Mouse (Mus musculus): ENCODE results near the gene Tmco3.

- TF ChIP-seq EP300 (IDR thresholded peaks at IDR 0.05; ENCODE audit: low read depth) (no peak), CTCF (IDR thresholded peaks at IDR 0.05; ENCODE audit: low read depth) (peak; percentile 97)
Observed at GRCm38 (mm10) chr8:13292364-13292763, 4.4 kb downstream of the Tmco3 start.

All from liver, embryonic 14.5 days (tissue).